Mouse (Mus musculus) ZHBTc4 (cell line): ENCODE results near the gene Bahd1.
A peak's percentile ranks its signal among the peaks of the same experiment; 100 is the strongest.

Source experiments
- DNase-seq: peaks from one replicate; pipeline ENCODE4 v3.0.0-alpha.2; 2011; ENCODE audit warnings: low read depth, low spot score

The Bahd1 gene

GRCm38 (mm10) chr2:118926998-118927739 lies 27.0 kb downstream of the Bahd1 start:
- no peak for DNase-seq

DNA sequence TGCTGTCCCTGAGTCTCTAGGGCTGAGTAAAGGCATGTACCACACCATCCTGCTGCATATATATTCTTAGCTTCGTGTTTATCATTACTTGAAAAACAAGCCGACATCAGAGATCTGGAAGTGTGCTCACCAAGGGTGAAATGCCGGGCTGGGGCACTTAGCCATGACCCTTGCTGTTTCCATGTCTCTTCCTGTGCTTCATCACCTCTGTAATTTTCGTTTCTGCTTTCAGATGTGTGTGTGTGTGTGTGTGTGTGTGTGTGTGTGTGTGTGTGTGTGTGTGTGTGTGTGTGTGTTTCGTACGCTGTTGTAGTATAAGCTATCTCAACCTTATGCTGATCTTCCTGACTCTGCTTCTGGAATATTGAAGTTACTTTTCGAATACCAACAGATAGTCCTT lies 41.2 kb downstream of the Bahd1 start:
- no peak for DNase-seq

DNA sequence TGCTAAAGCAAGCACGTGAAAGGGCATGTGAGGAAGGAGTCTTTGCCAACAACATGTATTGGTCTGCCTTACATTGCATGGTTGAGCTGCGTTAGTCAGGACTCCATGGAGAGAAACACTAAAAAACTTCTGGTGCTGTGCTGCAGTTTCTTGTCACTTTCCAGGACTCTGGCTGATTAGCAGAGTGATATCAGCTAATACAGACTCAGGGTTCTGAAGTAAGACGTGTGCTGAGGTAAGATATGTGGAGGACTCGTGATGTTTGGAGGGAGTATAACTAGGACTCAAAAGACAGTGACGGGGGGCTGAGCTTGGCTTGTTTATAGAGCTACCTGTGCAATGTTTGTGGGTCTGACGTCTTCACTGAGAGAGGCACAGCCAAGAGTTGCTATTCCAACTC lies 43.1 kb downstream of the Bahd1 start:
- DNase-seq: no peak

DNA sequence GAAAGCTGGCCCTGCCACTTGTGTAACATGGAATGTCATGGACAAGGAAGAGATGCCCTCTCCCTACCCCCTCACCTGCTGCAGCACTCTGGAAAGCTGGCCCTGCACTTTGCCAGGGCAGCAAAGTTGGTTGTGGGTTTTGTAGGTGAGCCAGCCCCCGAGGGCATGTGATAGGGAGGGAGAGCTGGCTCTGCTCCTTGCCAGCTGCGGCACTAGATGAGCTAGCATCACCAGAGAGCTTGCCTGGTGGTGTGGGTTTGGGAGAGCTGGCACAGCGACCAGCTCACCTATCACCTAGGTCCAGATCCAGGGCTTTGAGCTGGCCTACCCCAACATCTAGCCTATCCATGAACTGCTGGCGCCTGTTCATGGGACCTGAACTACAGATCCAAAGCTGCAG lies 48.6 kb downstream of the Bahd1 start:
- DNase-seq: no peak

DNA sequence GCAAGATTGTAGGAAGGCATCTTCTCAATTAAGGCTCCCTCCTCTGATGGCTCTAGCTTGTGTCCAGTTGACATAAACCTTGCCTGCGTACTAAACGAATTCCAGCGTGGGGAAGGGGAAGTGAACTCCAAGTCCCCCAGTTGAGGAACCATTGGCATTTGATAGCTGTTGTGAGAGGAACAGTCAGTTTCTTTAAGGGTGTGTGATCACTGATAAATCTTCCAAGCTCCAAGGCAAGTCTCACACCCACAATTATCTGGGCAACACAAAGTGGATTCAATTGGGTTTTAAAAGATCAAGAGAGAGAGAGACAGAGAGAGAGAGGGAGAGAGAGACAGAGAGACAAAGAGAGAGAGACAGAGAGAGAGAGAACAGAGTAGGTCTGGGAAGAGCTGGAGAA lies 49.5 kb downstream of the Bahd1 start:
- no peak for DNase-seq

GRCm38 (mm10) chr2:118956497-118956896 lies 56.3 kb downstream of the Bahd1 start:
- no peak for DNase-seq

- no peak for DNase-seq
These were observed 59.5 kb downstream of the Bahd1 start for GRCm38 (mm10) chr2:118959644-118960043.

DNA sequence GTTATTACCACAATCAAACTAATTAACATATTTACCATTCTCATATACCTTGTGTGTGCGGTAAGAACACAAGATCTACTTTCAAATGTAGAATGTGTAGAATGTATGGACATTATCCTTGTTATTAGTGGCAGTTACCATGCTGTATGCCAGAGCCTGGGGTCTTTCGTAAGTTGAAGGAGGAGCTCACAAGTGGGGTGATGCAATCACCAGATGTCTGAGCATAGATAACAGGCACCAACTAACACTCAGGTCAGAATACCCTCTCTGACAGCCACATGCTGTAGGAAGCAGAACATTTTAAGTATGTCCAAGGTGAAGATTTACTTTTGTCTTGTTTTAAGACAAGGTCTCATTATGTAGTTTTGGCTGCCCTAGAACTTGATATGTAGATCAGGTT lies 60.2 kb downstream of the Bahd1 start:
- DNase-seq: no peak

DNA sequence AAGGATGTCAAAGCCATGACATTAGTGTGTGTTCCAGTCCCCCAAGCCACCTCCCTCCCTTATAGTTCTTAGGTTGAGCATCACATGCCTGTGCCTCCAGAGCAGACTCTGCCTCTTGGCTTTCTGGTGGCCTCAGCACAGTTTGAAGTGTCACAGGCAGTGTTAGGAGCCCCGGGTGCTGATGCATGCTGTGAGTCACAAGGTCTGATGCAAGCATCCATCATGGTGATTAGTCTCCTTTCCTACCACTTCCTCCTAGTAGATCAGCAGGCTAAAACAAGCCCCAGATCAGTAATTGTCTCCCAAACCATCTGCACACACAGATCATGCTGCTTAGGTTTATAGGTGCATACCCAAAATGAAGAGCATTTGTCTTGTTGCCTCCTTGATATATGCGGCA lies 61.4 kb downstream of the Bahd1 start:
- DNase-seq: no peak

- peak; percentile 44 for DNase-seq
These were observed 63.0 kb downstream of the Bahd1 start for GRCm38 (mm10) chr2:118963007-118963675.

DNA sequence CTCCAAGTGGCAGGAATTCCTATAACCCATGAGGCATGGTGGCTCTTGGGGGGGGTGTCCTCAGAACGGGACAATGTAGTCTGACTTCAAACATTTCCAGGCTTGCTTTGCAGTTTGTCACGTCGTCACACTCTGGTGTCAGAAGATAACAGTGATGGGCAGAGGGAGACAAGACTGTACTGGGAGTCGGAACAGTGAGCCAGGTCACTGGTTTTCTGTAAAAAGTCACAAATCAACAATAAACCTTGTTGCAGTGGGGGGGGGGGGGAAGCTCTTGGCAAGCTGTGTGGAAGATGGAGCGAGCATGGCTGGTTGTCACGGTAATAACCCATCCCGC lies 63.5 kb downstream of the Bahd1 start:
- DNase-seq: no peak

DNA sequence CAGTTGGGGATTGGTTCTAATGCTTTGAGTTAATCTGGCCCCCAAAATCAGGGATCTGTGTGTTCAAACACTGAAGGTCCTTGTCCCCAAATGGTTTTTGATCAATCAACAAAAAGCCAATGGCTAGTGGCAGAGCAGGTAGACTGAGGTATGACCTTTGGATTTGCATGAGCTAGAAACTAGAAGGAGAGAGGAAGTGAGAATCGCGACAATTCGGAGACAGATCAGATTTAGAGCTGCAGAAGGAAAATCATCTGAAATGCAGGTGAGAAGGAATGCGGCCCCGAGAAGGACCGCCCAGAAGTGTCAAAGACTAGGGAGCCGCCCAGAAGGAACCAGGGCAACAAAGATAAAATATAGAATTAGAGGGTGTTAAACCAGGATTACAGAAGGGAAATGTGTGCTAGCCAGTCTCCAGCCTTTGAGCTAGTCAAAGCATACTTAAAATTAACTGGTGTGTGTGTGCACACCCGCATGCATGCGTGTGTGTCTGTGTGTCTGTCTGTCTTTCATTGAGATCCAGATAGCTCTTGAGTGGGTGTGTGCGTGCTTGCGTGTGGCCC lies 69.5 kb downstream of the Bahd1 start:
- DNase-seq: no peak

DNA sequence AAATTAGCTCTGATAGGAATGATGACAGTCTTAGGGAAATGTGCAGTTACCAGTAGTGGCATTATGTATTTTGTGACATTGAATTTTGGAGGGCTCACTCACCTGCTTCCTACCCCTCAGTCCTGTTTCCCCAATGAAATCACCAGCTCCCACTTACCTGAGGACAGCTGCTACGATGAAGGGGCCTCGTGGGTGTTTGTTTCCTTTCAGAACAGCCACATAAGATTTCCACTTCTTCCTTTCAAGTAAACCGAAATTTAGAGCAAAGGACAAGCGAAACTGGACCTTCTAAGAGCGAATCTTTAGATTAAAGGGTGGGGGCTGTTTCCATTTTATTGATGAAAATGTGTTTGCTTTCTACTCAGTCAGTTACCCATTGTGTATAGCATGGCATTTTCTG lies 71.9 kb downstream of the Bahd1 start:
- no peak for DNase-seq

- DNase-seq: peak; percentile 90
These were observed 72.7 kb downstream of the Bahd1 start for GRCm38 (mm10) chr2:118972687-118973376.
